In genomic region chr12:108765751-108766221, GRCm38 (mm10) we compare ENCODE assay signal across 8 mouse cellular contexts. TPM values are rescaled to one million over a fixed set of nuclear protein-coding genes. Genes with fewer than 3 reads are reported as not detected.
DNase-seq lines count a peak whose midpoint lies in the region; ATAC-seq and TF ChIP-seq lines count a peak whose summit lies in the region.

No protein-coding gene starts in this region.

- WGBS in hindbrain, embryonic 14.5 days: 30% methylated on average over 14 of the region's 14 CpGs
- 30% methylated on average over 14 of the region's 14 CpGs for WGBS in liver, adult 2 months

- H3K27ac ChIP-seq in left cerebral cortex, adult 2 months: peak overlapping the region; percentile 72
- H3K27ac ChIP-seq in hindbrain, embryonic 14.5 days: peak overlapping the region; percentile 61
- peak overlapping the region; percentile 49 for H3K27ac ChIP-seq in liver, adult 2 months (replicated peaks; ENCODE audit: insufficient read depth, low read depth, low read length)

- peak overlapping the region; percentile 33 for H3K4me3 ChIP-seq in left cerebral cortex, adult 2 months
- H3K4me3 ChIP-seq in hindbrain, embryonic 14.5 days (replicated peaks; ENCODE audit: low read length): no peak overlapping the region
- peak overlapping the region; percentile 53 for H3K4me3 ChIP-seq in liver, adult 2 months (ENCODE audit: insufficient read depth, low read depth, low read length)

- no peaks in the 10 kb centered on the region for H3K79me2 ChIP-seq in liver, adult 2 months (ENCODE audit: control insufficient read depth, insufficient read depth, low read length)

- intact Hi-C loops in left cerebral cortex, adult 2 months (cut with DNase I): no loop called here

- H3K4me2 ChIP-seq in hindbrain, embryonic 14.5 days (replicated peaks): peak overlapping the region; percentile 37

- DNase-seq in left cerebral cortex, adult 2 months (ENCODE audit: extremely low spot score in 1 of 2, low spot score in 2 of 2): no peak
- DNase-seq in left cerebral cortex, adult 9 months (ENCODE audit: low spot score in 2 of 2): no peak
- DNase-seq in cerebellum, adult 8-10 months: peak; percentile 43
- DNase-seq in gastrocnemius, adult 18-20 months (ENCODE audit: low spot score): peak; percentile 88
- no peak for DNase-seq in hindbrain, embryonic 14.5 days (ENCODE audit: low spot score)
- DNase-seq in liver, adult 2 months (ENCODE audit: extremely low read depth, low read depth, low spot score): peak; percentile 26
- peak; percentile 72 to 77 for DNase-seq in monocyte, adult 2 months (ENCODE audit: low read depth in 1 of 2, low spot score in 2 of 2)
- peak; percentile 66 for DNase-seq in testis, postnatal 10 days (ENCODE audit: low spot score)

- peak overlapping the region; percentile 35 for H3K9ac ChIP-seq in hindbrain, embryonic 14.5 days
- peak overlapping the region; percentile 53 for H3K9ac ChIP-seq in liver, adult 2 months (ENCODE audit: low read depth, low read length)

- no peaks in the 10 kb centered on the region for H3K27me3 ChIP-seq in hindbrain, embryonic 14.5 days (ENCODE audit: control insufficient read depth, insufficient read depth, low read length)
- H3K27me3 ChIP-seq in liver, adult 2 months (ENCODE audit: control insufficient read depth, insufficient read depth, low read length): no peaks in the 10 kb centered on the region

- peaks cover 13% of the 10 kb centered on the region; the same call in 1 of the 2 replicates for H3K4me1 ChIP-seq in hindbrain, embryonic 14.5 days (replicated peaks; ENCODE audit: control insufficient read depth, insufficient read depth, low read length)
- H3K4me1 ChIP-seq in liver, adult 2 months (ENCODE audit: control insufficient read depth, insufficient read depth, low read length): peaks cover 5% of the 10 kb centered on the region

- TF ChIP-seq CTCF in left cerebral cortex, adult 2 months (IDR thresholded peaks at IDR 0.05): no peak
- no peak for TF ChIP-seq CTCF in liver, adult 2 months (IDR thresholded peaks at IDR 0.05; ENCODE audit: low read depth, low read length)

- H3K36me3 ChIP-seq in hindbrain, embryonic 14.5 days (replicated peaks; ENCODE audit: control insufficient read depth, insufficient read depth): no peaks in the 10 kb centered on the region
- no peaks in the 10 kb centered on the region for H3K36me3 ChIP-seq in liver, adult 2 months (ENCODE audit: control insufficient read depth, insufficient read depth, low read length)

- TF ChIP-seq POLR2A in liver, adult 2 months (IDR thresholded peaks at IDR 0.05; ENCODE audit: extremely low read depth, insufficient read depth, low read length): no peak

- no peaks in the 10 kb centered on the region for H3K9me3 ChIP-seq in hindbrain, embryonic 14.5 days (ENCODE audit: control insufficient read depth, low read length)

- peak; percentile 59; the same call in 1 of the 2 replicates for ATAC-seq in hindbrain, embryonic 14.5 days (ENCODE audit: low FRiP score)

RNA-seq across cellular contexts. Expression of gene Yy1, which starts 27.0 kb away (rescaled TPM):
- total RNA-seq in left cerebral cortex, adult 2 months (2021): 10 to 100 TPM; 51.1 to 51.9 TPM
- 10 to 100 TPM; 30.3 to 39.0 TPM for total RNA-seq in gastrocnemius, adult 18-20 months (2021)
- 14.9 and 16.0 TPM in 2 replicates for polyA plus RNA-seq in hindbrain, embryonic 14.5 days (2014; fragmentation: Nextera tagmentation; extraction: Ambion mirVana)
- total RNA-seq in liver, adult 2 months (2014; rRNA removed): 19.6 and 24.8 TPM in 2 replicates
- 10.3 and 11.6 TPM in 2 replicates for polyA plus RNA-seq in liver, adult 2 months (2012; rRNA removed)

Comparison
In these comparisons a context has a peak if more than half of its experiments do, and no peak if none do; other contexts are left out.
1. DNase-seq: peak in cerebellum, adult 8-10 months (single experiment), gastrocnemius, adult 18-20 months (single experiment), liver, adult 2 months (single experiment), monocyte, adult 2 months (2 of 2) and testis, postnatal 10 days (single experiment); none in left cerebral cortex, adult 2 months (0 of 2), left cerebral cortex, adult 9 months (0 of 2) and hindbrain, embryonic 14.5 days (single experiment).
2. Peak in every context shown above with its lines, with median percentiles within 50 percentile points of each other: H3K27ac ChIP-seq.